ENCODE assay signal across 24 mouse cellular contexts in the genomic region with DNA sequence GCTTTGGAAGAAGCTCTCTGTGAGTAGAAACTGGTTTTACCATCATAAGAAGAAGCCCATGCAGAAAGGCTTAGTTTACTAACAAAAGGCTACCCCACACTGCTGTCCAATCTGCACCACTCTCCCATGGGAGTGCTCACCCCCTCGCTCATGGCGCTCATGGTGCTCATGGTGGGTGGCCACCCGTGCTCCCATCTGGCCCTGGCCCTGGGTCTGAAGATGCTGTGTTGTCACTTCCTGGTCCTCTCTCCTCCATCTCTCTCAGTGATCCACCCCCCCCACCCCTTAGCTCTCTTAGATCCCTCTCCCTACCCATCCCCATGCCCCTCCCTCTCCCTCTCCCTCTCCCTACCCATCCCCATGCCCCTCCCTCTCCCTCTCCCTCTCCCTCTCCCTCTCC. TPM values are rescaled to one million over a fixed set of nuclear protein-coding genes. Genes with fewer than 3 reads are reported as not detected.
DNase-seq lines count a peak whose midpoint lies in the region; ATAC-seq and TF ChIP-seq lines count a peak whose summit lies in the region.
"Had no signal": no experiment of that assay in that cellular context is flagged by ENCODE, and none has a peak within 500 bp of the region (broad histone marks: within the 10 kb centered on the region; RNA-seq: fewer than 3 reads in every experiment).

No protein-coding gene starts in this region.

- H3K4me3 ChIP-seq in heart, embryonic 10.5 days, result no peak overlapping the region
- H3K4me3 ChIP-seq in liver, postnatal 0 days (ENCODE audit: low read depth, low read length), result no peak overlapping the region
- no peak overlapping the region for H3K4me3 ChIP-seq in liver, embryonic 12.5 days
- H3K4me3 ChIP-seq: embryonic facial prominence, embryonic 13.5 days; embryonic facial prominence, embryonic 15.5 days; erythroblast, embryonic 14.5 days; forebrain, embryonic 10.5 days; forebrain, embryonic 12.5 days had no signal

- H3K27ac ChIP-seq in heart, embryonic 10.5 days, result no peak overlapping the region
- H3K27ac ChIP-seq in liver, postnatal 0 days (ENCODE audit: low read depth), result no peak overlapping the region
- H3K27ac ChIP-seq in liver, embryonic 12.5 days, result no peak overlapping the region
- H3K27ac ChIP-seq: embryonic facial prominence, embryonic 13.5 days; embryonic facial prominence, embryonic 15.5 days; forebrain, embryonic 10.5 days; forebrain, embryonic 12.5 days had no signal

- peak; percentile 56 for DNase-seq in heart, embryonic 10.5 days (ENCODE audit: low spot score)
- DNase-seq in heart, postnatal 25 days (ENCODE audit: low spot score), result no peak
- DNase-seq in liver, postnatal 0 days, result peak; percentile 10
- peak; percentile 7 for DNase-seq in urinary bladder, adult 2 months (ENCODE audit: low spot score)
- DNase-seq in urinary bladder, postnatal 25 days (ENCODE audit: low spot score), result no peak
- DNase-seq: adrenal gland, adult 2 months; adrenal gland, postnatal 10 days; adrenal gland, postnatal 25 days; cerebellum, adult 11 months; cerebellum, adult 18-20 months; cerebellum, adult 8-10 months; cerebellum, adult 9-11 months; cerebellum, postnatal 14 days; cerebellum, postnatal 36 days; embryo, embryonic 11 days had no signal

- H3K27me3 ChIP-seq in heart, embryonic 10.5 days (ENCODE audit: insufficient read depth, poor library complexity, severe bottlenecking), result 0 out of 2 replicates have a peak, but pooled peaks cover 7% of the 10 kb centered on the region
- no peaks in the 10 kb centered on the region for H3K27me3 ChIP-seq in liver, postnatal 0 days (ENCODE audit: insufficient read depth, low read length)
- H3K27me3 ChIP-seq in liver, embryonic 12.5 days (replicated peaks), result no peaks in the 10 kb centered on the region
- H3K27me3 ChIP-seq: embryonic facial prominence, embryonic 13.5 days; embryonic facial prominence, embryonic 15.5 days had no signal

- TF ChIP-seq EP300 in liver, postnatal 0 days (IDR thresholded peaks at IDR 0.05; ENCODE audit: low read depth), result no peak

- intact Hi-C loops in heart, postnatal 25 days (cut with DNase I), result no loop called here

- no peak for TF ChIP-seq CTCF in liver, postnatal 0 days (IDR thresholded peaks at IDR 0.05; ENCODE audit: low read depth)

- no peaks in the 10 kb centered on the region for H3K36me3 ChIP-seq in heart, embryonic 10.5 days
- H3K36me3 ChIP-seq in liver, postnatal 0 days (replicated peaks; ENCODE audit: insufficient read depth, low read length), result no peaks in the 10 kb centered on the region
- H3K36me3 ChIP-seq in liver, embryonic 12.5 days, result no peaks in the 10 kb centered on the region
- H3K36me3 ChIP-seq: embryonic facial prominence, embryonic 13.5 days; embryonic facial prominence, embryonic 15.5 days; forebrain, embryonic 10.5 days; forebrain, embryonic 12.5 days had no signal

- no peaks in the 10 kb centered on the region for H3K4me1 ChIP-seq in heart, embryonic 10.5 days
- no peaks in the 10 kb centered on the region for H3K4me1 ChIP-seq in liver, postnatal 0 days (ENCODE audit: insufficient read depth)
- no peaks in the 10 kb centered on the region for H3K4me1 ChIP-seq in liver, embryonic 12.5 days
- H3K4me1 ChIP-seq: embryonic facial prominence, embryonic 13.5 days; embryonic facial prominence, embryonic 15.5 days had no signal

- H3K4me2 ChIP-seq in liver, postnatal 0 days (ENCODE audit: low read depth, low read length), result no peak overlapping the region
- no peak overlapping the region for H3K4me2 ChIP-seq in liver, embryonic 12.5 days
- H3K4me2 ChIP-seq: embryonic facial prominence, embryonic 13.5 days; embryonic facial prominence, embryonic 15.5 days; forebrain, embryonic 12.5 days had no signal

- no peaks in the 10 kb centered on the region for H3K9me3 ChIP-seq in heart, embryonic 10.5 days
- no peaks in the 10 kb centered on the region for H3K9me3 ChIP-seq in liver, postnatal 0 days (ENCODE audit: low read length)
- H3K9me3 ChIP-seq in liver, embryonic 12.5 days (replicated peaks), result no peaks in the 10 kb centered on the region
- H3K9me3 ChIP-seq: embryonic facial prominence, embryonic 13.5 days; embryonic facial prominence, embryonic 15.5 days; forebrain, embryonic 10.5 days; forebrain, embryonic 12.5 days had no signal

- WGBS in heart, embryonic 10.5 days, result 88% methylated on average over 3 of the region's 3 CpGs
- WGBS in liver, postnatal 0 days (ENCODE audit: insufficient replicate concordance), result 89% methylated on average over 3 of the region's 3 CpGs
- WGBS in liver, embryonic 12.5 days (ENCODE audit: insufficient replicate concordance), result 73% methylated on average over 3 of the region's 3 CpGs

- no peak for ATAC-seq in liver, postnatal 0 days
- no peak for ATAC-seq in liver, embryonic 12.5 days
- ATAC-seq: forebrain, embryonic 14.5 days had no signal

- no peak overlapping the region for H3K9ac ChIP-seq in liver, postnatal 0 days (replicated peaks)
- H3K9ac ChIP-seq in liver, embryonic 12.5 days, result no peak overlapping the region
- H3K9ac ChIP-seq: embryonic facial prominence, embryonic 13.5 days; embryonic facial prominence, embryonic 15.5 days; forebrain, embryonic 12.5 days had no signal

RNA-seq across cellular contexts. Expression of gene Twist2, which starts 57.2 kb away (rescaled TPM):
- 5.8 and 17.9 TPM in 2 replicates for polyA plus RNA-seq in heart, embryonic 10.5 days (2016; fragmentation: Nextera tagmentation; extraction: Ambion mirVana)
- 1 to 10 TPM; 1.2 to 1.9 TPM for total RNA-seq in heart, postnatal 25 days (2021)
- 0.11 and 0.13 TPM in 2 replicates for polyA plus RNA-seq in liver, postnatal 0 days (2015; fragmentation: Nextera tagmentation; extraction: Ambion mirVana)
- 0.87 and 1.0 TPM in 2 replicates for polyA plus RNA-seq in liver, embryonic 12.5 days (2016; fragmentation: Nextera tagmentation; extraction: Ambion mirVana)
- polyA plus RNA-seq in urinary bladder, adult 2 months (2012; rRNA removed), result 22.2 and 22.4 TPM in 2 replicates
- total RNA-seq: common myeloid progenitor, adult 5-6 weeks; MEL had no signal
- polyA plus RNA-seq: erythroblast, embryonic 14.5 days had no signal

Comparison
In these comparisons a context has a peak if more than half of its experiments do, and no peak if none do; other contexts are left out.
1. DNase-seq: peak in heart, embryonic 10.5 days (single experiment), liver, postnatal 0 days (single experiment) and urinary bladder, adult 2 months (single experiment); none in heart, postnatal 25 days (single experiment) and urinary bladder, postnatal 25 days (single experiment).